Mouse (Mus musculus) G1E (cell line): ENCODE data around the gene Cntnap1. TPM values are rescaled to one million over a fixed set of nuclear protein-coding genes. Genes with fewer than 3 reads are reported as not detected.

Experiments
- ATAC-seq: 2 replicates; pipeline ENCODE4 v1.8.0; 2016; ENCODE audit warnings: mild to moderate bottlenecking; ENCODE audit not compliant: insufficient number of reproducible peaks, poor library complexity, low FRiP score, severe bottlenecking; ENCODE audit errors: extremely low read depth
- DNase-seq: peaks from one replicate; pipeline ENCODE4 v3.0.0; 2012; ENCODE audit warnings: low spot score
- H3K27me3 ChIP-seq: 2 replicates; pipeline ENCODE4 v1.6.1; 2012; ENCODE audit warnings: mild to moderate bottlenecking, low read length, inconsistent platforms; ENCODE audit not compliant: insufficient read depth
- H3K36me3 ChIP-seq: replicated peaks from 2 replicates; pipeline ENCODE3; 2012; ENCODE audit warnings: mild to moderate bottlenecking, inconsistent platforms
- H3K4me1 ChIP-seq: 2 replicates; pipeline ENCODE4 v1.6.1; 2012; ENCODE audit warnings: low read depth, low read length, inconsistent platforms, mixed read lengths; ENCODE audit not compliant: insufficient read depth
- H3K4me3 ChIP-seq: 2 replicates; pipeline ENCODE4 v1.5.1; 2012; ENCODE audit warnings: low read depth, mild to moderate bottlenecking, inconsistent platforms, low read length, moderate library complexity, mixed read lengths
- H3K9me3 ChIP-seq: replicated peaks from 2 replicates; pipeline ENCODE4 v1.6.1; 2012; ENCODE audit warnings: inconsistent platforms
- CTCF ChIP-seq: IDR thresholded peaks from 2 replicates; pipeline ENCODE4 v1.5.1; 2012; ENCODE audit warnings: low read depth, low read length, inconsistent platforms, mixed read lengths
- GATA1 ChIP-seq: IDR thresholded peaks from 2 replicates; pipeline ENCODE4 v1.6.1; 2012; ENCODE audit warnings: borderline replicate concordance, low read length, inconsistent platforms, mixed read lengths
- GATA2 ChIP-seq: IDR thresholded peaks from 2 replicates; pipeline ENCODE4 v1.6.1; 2012; ENCODE audit warnings: low read depth, low read length, inconsistent platforms, borderline replicate concordance
- POLR2AphosphoS5 ChIP-seq: IDR thresholded peaks from 2 replicates; pipeline ENCODE4 v1.6.1; 2012; ENCODE audit warnings: low read depth, low read length, inconsistent platforms; ENCODE audit not compliant: insufficient replicate concordance
- TAL1 ChIP-seq: conservative IDR thresholded peaks from 2 replicates; pipeline ENCODE4 v1.6.1; 2012; ENCODE audit warnings: low read depth, low read length, inconsistent platforms, mixed read lengths
- polyA plus RNA-seq: library from polyadenylated mRNA; stranded (reverse); fragments of >175 nt; gene quantifications from 2 replicates; pipeline ENCODE4 v1.2.3, GENCODE M21; 2012
- total RNA-seq, 2 experiments: library from RNA; stranded (forward) in 1 of 2; stranded (reverse) in 1 of 2; fragments of 200-1000 nt in 1 of 2; fragments of >200 nt in 1 of 2; fragmentation: Nextera tagmentation in 1 of 2; gene quantifications; 2 replicates each; pipeline ENCODE4 v1.2.3; 2014 to 2017

Gene Cntnap1
- total and polyA plus RNA-seq, 3 experiments, result under 0.01 to 0.02 TPM; not detected in 1

GRCm38 (mm10) chr11:101176933-101177773 is 6.8 kb downstream of the Cntnap1 start:
- DNase-seq, result no peak
- H3K27me3 ChIP-seq, result peaks cover 74% of the 10 kb centered on the region
- no peak for ATAC-seq
- H3K36me3 ChIP-seq, result no peaks in the 10 kb centered on the region
- no peak overlapping the region for H3K4me3 ChIP-seq
- TF ChIP-seq GATA1 (no peak), TAL1 (no peak)
- H3K4me1 ChIP-seq, result peaks cover 47% of the 10 kb centered on the region
- 0 out of 2 replicates have a peak, but pooled peaks cover 2% of the 10 kb centered on the region for H3K9me3 ChIP-seq

GRCm38 (mm10) chr11:101178061-101179058 is 8.0 kb downstream of the Cntnap1 start:
- peaks cover 37% of the 10 kb centered on the region for H3K4me1 ChIP-seq
- H3K9me3 ChIP-seq, result 0 out of 2 replicates have a peak, but pooled peaks cover 2% of the 10 kb centered on the region

GRCm38 (mm10) chr11:101179306-101179705 is 9.0 kb downstream of the Cntnap1 start:
- Histone ChIP-seq H3K9me3 (0 out of 2 replicates have a peak, but pooled peaks cover under 1% of the 10 kb centered on the region), H3K36me3 (no peaks in the 10 kb centered on the region), H3K4me3 (no peak overlapping the region), H3K4me1 (peaks cover 28% of the 10 kb centered on the region), H3K27me3 (peaks cover 74% of the 10 kb centered on the region)
- DNase-seq, result no peak
- TF ChIP-seq GATA2, result no peak
- no peak for TF ChIP-seq CTCF
- TF ChIP-seq GATA1, result no peak
- TF ChIP-seq TAL1, result no peak
- no peak for TF ChIP-seq POLR2AphosphoS5
- no peak for ATAC-seq

More at GRCm38 (mm10) chr11:101178061-101179058, 8.0 kb downstream of the Cntnap1 start:
- ATAC-seq (no peak), DNase-seq (no peak)
- TF ChIP-seq TAL1, result no peak
- TF ChIP-seq POLR2AphosphoS5, result no peak
- no peak for TF ChIP-seq GATA2
- no peak for TF ChIP-seq GATA1
- no peak for TF ChIP-seq CTCF
- Histone ChIP-seq H3K27me3 (peaks cover 76% of the 10 kb centered on the region), H3K4me3 (no peak overlapping the region), H3K36me3 (no peaks in the 10 kb centered on the region)

- ATAC-seq (no peak), DNase-seq (no peak)
- Histone ChIP-seq H3K36me3 (no peaks in the 10 kb centered on the region), H3K4me1 (peaks cover 24% of the 10 kb centered on the region), H3K4me3 (no peak overlapping the region), H3K27me3 (peaks cover 70% of the 10 kb centered on the region), H3K9me3 (no peaks in the 10 kb centered on the region)
- TF ChIP-seq TAL1 (no peak), POLR2AphosphoS5 (no peak)
These were observed 9.9 kb downstream of the Cntnap1 start for GRCm38 (mm10) chr11:101180261-101180660.

GRCm38 (mm10) chr11:101180846-101181740 is 10.8 kb downstream of the Cntnap1 start:
- no peak for ATAC-seq
- H3K4me1 ChIP-seq, result peaks cover 20% of the 10 kb centered on the region
- no peaks in the 10 kb centered on the region for H3K9me3 ChIP-seq
- H3K36me3 ChIP-seq, result no peaks in the 10 kb centered on the region
- TF ChIP-seq GATA2 (no peak), CTCF (peak; percentile 48; the same call in 1 of the 2 replicates)
- peak; percentile 66 for DNase-seq
- peaks cover 63% of the 10 kb centered on the region for H3K27me3 ChIP-seq
- no peak overlapping the region for H3K4me3 ChIP-seq

GRCm38 (mm10) chr11:101181961-101182360 is 11.6 kb downstream of the Cntnap1 start:
- Histone ChIP-seq H3K4me3 (no peak overlapping the region), H3K36me3 (no peaks in the 10 kb centered on the region), H3K27me3 (peaks cover 54% of the 10 kb centered on the region), H3K9me3 (no peaks in the 10 kb centered on the region), H3K4me1 (peaks cover 12% of the 10 kb centered on the region; the same call in 1 of the 2 replicates)
- TF ChIP-seq GATA2 (no peak), CTCF (no peak), TAL1 (no peak), GATA1 (no peak), POLR2AphosphoS5 (no peak)
- no peak for DNase-seq
- no peak for ATAC-seq
